Mouse (Mus musculus) splenic B cell, adult 2 months (primary cell): ENCODE results near the gene Pde4b.

Experiments
- DNase-seq: peaks from one replicate; pipeline ENCODE4 v3.0.0-alpha.2; 2011; ENCODE audit warnings: low read depth, low spot score
- H3K27me3 ChIP-seq: 2 replicates; pipeline ENCODE4 v1.6.1; 2012; ENCODE audit warnings: mild to moderate bottlenecking, low read length, moderate library complexity, mixed read lengths; ENCODE audit not compliant: control insufficient read depth, poor library complexity, insufficient read depth, severe bottlenecking
- H3K36me3 ChIP-seq: 2 replicates; pipeline ENCODE4 v1.6.1; 2012; ENCODE audit warnings: mild to moderate bottlenecking, low read length, moderate library complexity, mixed read lengths; ENCODE audit not compliant: control insufficient read depth, poor library complexity, insufficient read depth, severe bottlenecking

Pde4b gene

GRCm38 (mm10) chr4:102555566-102555965, 468.2 kb downstream of the Pde4b start:
- no peak for DNase-seq
- Histone ChIP-seq H3K36me3 (no peaks in the 10 kb centered on the region), H3K27me3 (no peaks in the 10 kb centered on the region)

GRCm38 (mm10) chr4:102557006-102557405, 469.7 kb downstream of the Pde4b start:
- H3K27me3 ChIP-seq = no peaks in the 10 kb centered on the region
- no peaks in the 10 kb centered on the region for H3K36me3 ChIP-seq
- no peak for DNase-seq

- H3K36me3 ChIP-seq = no peaks in the 10 kb centered on the region
- peak; percentile 44 for DNase-seq
- no peaks in the 10 kb centered on the region for H3K27me3 ChIP-seq
These were observed 470.3 kb downstream of the Pde4b start for GRCm38 (mm10) chr4:102557508-102558220.

GRCm38 (mm10) chr4:102558328-102558727, 471.0 kb downstream of the Pde4b start:
- no peaks in the 10 kb centered on the region for H3K36me3 ChIP-seq
- no peak for DNase-seq
- no peaks in the 10 kb centered on the region for H3K27me3 ChIP-seq

- Histone ChIP-seq H3K36me3 (no peaks in the 10 kb centered on the region), H3K27me3 (no peaks in the 10 kb centered on the region)
- no peak for DNase-seq
These were observed 473.4 kb downstream of the Pde4b start for GRCm38 (mm10) chr4:102560676-102561280.

GRCm38 (mm10) chr4:102563273-102563855, 476.0 kb downstream of the Pde4b start:
- no peaks in the 10 kb centered on the region for H3K27me3 ChIP-seq
- DNase-seq = no peak
- H3K36me3 ChIP-seq = no peaks in the 10 kb centered on the region

GRCm38 (mm10) chr4:102564286-102564685, 476.9 kb downstream of the Pde4b start:
- Histone ChIP-seq H3K27me3 (no peaks in the 10 kb centered on the region), H3K36me3 (no peaks in the 10 kb centered on the region)
- no peak for DNase-seq

- no peak for DNase-seq
- no peaks in the 10 kb centered on the region for H3K27me3 ChIP-seq
- no peaks in the 10 kb centered on the region for H3K36me3 ChIP-seq
These were observed 479.1 kb downstream of the Pde4b start for GRCm38 (mm10) chr4:102566421-102566820.

- DNase-seq = no peak
- H3K27me3 ChIP-seq = no peaks in the 10 kb centered on the region
- H3K36me3 ChIP-seq = no peaks in the 10 kb centered on the region
These were observed 479.8 kb downstream of the Pde4b start for GRCm38 (mm10) chr4:102567111-102567510.

- H3K27me3 ChIP-seq = no peaks in the 10 kb centered on the region
- no peak for DNase-seq
- no peaks in the 10 kb centered on the region for H3K36me3 ChIP-seq
These were observed 480.4 kb downstream of the Pde4b start for GRCm38 (mm10) chr4:102567676-102568254.

GRCm38 (mm10) chr4:102568591-102568990, 481.2 kb downstream of the Pde4b start:
- no peaks in the 10 kb centered on the region for H3K36me3 ChIP-seq
- H3K27me3 ChIP-seq = no peaks in the 10 kb centered on the region
- DNase-seq = peak; percentile 46

- DNase-seq = peak; percentile 85
- no peaks in the 10 kb centered on the region for H3K36me3 ChIP-seq
- H3K27me3 ChIP-seq = no peaks in the 10 kb centered on the region
These were observed 481.8 kb downstream of the Pde4b start for GRCm38 (mm10) chr4:102569101-102569583.

GRCm38 (mm10) chr4:102569950-102570765, 482.8 kb downstream of the Pde4b start:
- no peaks in the 10 kb centered on the region for H3K27me3 ChIP-seq
- peak; percentile 76 for DNase-seq
- H3K36me3 ChIP-seq = no peaks in the 10 kb centered on the region

GRCm38 (mm10) chr4:102570766-102571411, 483.5 kb downstream of the Pde4b start:
- H3K36me3 ChIP-seq = no peaks in the 10 kb centered on the region
- no peaks in the 10 kb centered on the region for H3K27me3 ChIP-seq
- DNase-seq = peak; percentile 54
